Mouse (Mus musculus) left cerebral cortex, postnatal 14 days (tissue): Measurements from ENCODE around the gene Ppt2. TPM values are rescaled to one million over a fixed set of nuclear protein-coding genes. Genes with fewer than 3 reads are reported as not detected.

Experiments
- DNase-seq, 2 experiments: peaks; one replicate each; pipeline ENCODE4 v3.0.0; 2021 to 2022; ENCODE audit warnings: low spot score in 2 of 2, mixed read lengths in 1 of 2
- intact Hi-C: fragments of 180-260 bp; cut with DNase I; formaldehyde crosslinking; loops from one replicate; pipeline ENCODE4 v1.15.1; 2025
- total RNA-seq, 2 experiments: library from RNA; stranded (reverse); gene quantifications; 2 replicates each; pipeline ENCODE4 v1.2.3; 2021

Gene Ppt2
- total RNA-seq, 2 experiments from 2014 or later, result 39.3 to 45.7 TPM

DNA sequence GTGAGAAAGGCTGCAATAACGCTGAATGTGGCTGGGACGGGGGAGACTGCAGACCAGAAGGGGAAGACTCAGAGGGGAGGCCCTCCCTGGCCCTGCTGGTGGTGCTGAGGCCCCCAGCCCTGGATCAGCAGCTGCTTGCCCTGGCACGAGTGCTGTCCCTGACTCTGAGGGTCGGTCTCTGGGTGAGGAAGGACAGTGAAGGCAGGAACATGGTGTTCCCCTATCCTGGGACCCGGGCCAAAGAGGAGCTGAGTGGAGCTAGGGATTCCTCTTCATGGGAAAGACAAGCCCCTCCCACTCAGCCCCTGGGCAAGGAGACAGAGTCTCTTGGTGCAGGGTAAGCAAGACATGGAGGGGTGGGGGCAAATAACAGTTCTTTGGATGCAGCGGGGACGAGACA, 44.9 kb downstream of the Ppt2 start:
- intact Hi-C loops, result no loop called here
- DNase-seq, result no peak

DNA sequence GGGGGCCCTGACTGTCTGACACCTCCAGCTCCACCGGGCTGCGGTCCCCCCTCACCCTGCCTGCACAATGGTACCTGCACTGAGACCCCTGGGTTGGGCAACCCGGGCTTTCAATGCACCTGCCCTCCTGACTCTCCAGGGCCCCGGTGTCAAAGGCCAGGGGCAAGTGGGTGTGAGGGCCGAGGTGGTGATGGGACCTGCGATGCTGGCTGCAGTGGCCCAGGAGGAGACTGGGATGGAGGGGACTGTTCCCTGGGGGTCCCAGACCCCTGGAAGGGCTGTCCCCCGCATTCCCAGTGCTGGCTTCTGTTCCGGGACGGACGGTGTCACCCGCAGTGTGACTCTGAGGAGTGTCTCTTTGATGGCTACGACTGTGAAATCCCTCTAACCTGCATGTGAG, 45.8 kb downstream of the Ppt2 start:
- DNase-seq, result no peak
- intact Hi-C loops, result no loop called here

DNA sequence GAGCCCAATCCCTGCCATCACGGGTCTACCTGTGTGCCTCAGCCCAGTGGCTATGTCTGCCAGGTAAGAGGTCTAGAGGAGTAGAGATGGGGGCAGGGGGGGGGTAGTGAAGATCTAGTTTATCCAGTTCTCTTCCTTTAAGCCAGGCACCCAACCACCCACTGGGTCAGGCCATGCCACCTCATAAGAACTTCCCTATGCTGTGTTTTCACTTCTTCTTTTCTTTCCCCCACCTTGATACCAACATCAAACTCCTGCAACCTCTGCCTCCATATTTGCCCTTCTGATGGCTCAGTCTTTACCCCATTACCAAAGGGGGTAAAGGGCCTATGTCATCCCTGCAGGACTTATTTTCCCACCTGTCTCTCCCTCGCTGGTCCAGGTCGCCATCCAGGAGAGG, 50.2 kb downstream of the Ppt2 start:
- intact Hi-C loops, result no loop called here
- no peak for DNase-seq

DNA sequence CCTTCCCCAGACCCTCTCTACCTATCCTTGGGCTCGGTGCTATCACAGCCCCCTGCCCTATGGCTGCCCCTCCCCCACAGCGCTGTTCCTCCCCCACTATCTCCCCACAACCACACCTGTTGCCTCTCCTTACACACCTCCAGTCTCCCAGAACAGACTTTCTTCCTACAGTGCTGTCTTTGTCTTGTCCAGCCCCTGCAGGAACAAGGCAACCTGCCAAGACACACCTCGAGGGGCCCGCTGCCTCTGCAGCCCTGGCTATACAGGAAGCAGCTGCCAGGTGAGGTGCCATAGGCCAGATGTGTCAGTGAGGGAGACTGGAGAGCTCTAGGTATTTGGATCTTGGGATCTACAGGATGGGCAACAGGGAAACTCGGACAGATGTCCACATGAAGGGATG, 51.7 kb downstream of the Ppt2 start:
- DNase-seq, result no peak
- intact Hi-C loops, result no loop called here

DNA sequence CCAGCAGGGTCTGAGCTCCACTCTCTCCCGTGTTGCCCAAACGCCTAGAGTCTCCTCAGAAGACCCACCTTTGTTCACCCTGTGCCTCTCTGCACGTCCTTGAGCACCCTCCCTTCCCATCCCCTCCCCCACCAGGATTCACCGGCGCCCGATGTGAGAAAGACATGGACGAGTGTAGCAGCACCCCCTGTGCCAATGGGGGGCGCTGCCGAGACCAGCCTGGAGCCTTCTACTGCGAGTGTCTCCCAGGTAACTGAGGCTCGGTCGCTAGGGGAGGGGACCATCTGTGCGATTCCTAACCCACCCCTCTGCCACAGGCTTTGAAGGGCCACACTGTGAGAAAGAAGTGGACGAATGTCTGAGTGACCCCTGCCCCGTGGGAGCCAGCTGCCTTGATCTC, 55.9 kb downstream of the Ppt2 start:
- DNase-seq, result no peak
- intact Hi-C loops, result no loop called here

DNA sequence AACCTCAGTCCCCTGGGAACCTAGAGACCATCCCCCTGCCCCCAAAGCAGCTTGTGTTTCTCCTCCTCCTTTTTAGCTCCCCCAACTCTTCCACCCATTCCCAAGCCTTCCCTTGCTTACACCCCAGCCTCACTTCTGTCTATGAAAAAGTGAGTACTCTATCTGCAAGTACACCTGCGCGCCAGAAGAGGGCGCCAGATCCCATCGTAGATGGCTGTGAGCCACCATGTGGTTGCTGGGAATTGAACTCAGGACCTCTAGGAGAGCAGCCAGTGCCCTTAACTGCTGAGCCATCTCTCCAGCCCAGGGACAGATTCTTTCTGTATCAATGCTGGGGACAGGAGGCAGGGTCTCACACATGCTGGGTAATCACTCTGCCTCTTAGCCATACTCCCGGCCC, 56.4 kb downstream of the Ppt2 start:
- DNase-seq, result no peak
- intact Hi-C loops, result no loop called here

DNA sequence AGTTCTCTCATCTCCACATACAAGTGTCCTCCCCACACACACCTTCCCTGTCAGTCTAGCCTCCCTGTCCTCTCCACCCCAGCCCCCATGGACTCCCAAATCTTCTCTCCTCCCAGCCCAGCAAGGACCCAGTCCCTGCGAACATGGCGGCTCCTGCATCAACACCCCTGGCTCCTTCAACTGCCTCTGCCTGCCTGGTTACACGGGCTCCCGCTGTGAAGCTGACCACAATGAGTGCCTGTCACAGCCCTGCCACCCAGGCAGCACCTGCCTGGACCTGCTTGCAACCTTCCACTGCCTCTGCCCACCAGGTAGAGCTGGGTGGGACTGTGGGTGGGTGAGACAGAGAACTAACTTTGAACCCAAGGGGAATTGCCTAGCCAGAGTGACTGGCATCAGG, 58.4 kb downstream of the Ppt2 start:
- no peak for DNase-seq
- intact Hi-C loops, result no loop called here

DNA sequence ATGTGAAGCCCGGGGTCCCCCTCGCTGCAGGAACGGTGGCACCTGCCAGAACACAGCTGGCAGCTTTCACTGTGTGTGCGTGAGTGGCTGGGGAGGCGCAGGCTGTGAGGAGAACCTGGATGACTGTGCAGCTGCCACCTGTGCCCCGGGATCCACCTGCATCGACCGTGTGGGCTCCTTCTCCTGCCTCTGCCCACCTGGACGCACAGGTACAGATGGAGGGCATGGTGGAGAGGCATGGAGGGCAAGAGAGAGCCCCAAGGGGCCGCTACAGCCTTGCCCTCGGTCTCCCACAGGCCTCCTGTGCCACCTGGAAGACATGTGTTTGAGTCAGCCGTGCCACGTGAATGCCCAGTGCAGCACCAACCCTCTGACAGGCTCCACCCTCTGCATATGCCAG, 59.9 kb downstream of the Ppt2 start:
- no peak for DNase-seq
- intact Hi-C loops, result no loop called here

DNA sequence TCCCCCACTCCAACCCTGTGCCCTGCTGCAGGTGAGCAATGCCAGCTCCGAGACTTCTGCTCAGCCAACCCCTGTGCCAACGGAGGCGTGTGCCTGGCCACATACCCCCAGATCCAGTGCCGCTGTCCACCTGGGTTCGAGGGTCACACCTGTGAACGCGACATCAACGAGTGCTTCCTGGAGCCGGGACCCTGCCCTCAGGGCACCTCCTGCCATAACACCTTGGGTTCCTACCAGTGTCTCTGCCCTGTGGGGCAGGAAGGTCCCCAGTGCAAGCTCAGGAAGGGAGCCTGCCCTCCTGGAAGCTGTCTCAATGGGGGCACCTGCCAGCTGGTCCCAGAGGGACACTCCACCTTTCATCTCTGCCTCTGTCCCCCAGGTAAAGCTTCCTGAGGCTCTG, 61.0 kb downstream of the Ppt2 start:
- intact Hi-C loops, result no loop called here

More for the DNA sequence above, 61.0 kb downstream of the Ppt2 start:
- DNase-seq, result no peak

Other genes with a start within 250 kb of the Ppt2 start
- 1 to 10 TPM; 4.9 to 5.6 TPM for gene BC051142, start 229.7 kb downstream of the Ppt2 start, total RNA-seq
- not detected for gene Btnl4, start 151.2 kb downstream of the Ppt2 start, total RNA-seq
- gene Btnl6, start 111.2 kb downstream of the Ppt2 start, total RNA-seq, result not detected
- gene Notch4, start 64.2 kb downstream of the Ppt2 start, total RNA-seq, result 10 to 100 TPM; 10.0 to 10.9 TPM
- gene Gpsm3, start 38.7 kb downstream of the Ppt2 start, total RNA-seq, result 1 to 10 TPM; 3.2 to 3.4 TPM
- gene Pbx2, start 37.2 kb downstream of the Ppt2 start, total RNA-seq, result 10 to 100 TPM; 45.9 to 48.8 TPM
- gene Ager, start 30.6 kb downstream of the Ppt2 start, total RNA-seq, result 1 to 10 TPM in 1 of 2 experiments, under 1 TPM in 1; 0.87 to 1.2 TPM
- 10 to 100 TPM; 83.2 to 90.9 TPM for gene Rnf5, start 24.8 kb downstream of the Ppt2 start, total RNA-seq
- gene Agpat1, start 24.2 kb downstream of the Ppt2 start, total RNA-seq, result 100 to 1,000 TPM; 175 to 180 TPM
- gene Egfl8, start 12.5 kb downstream of the Ppt2 start, total RNA-seq, result 1 to 10 TPM; 3.5 to 4.1 TPM
- 100 to 1,000 TPM; 195 to 228 TPM for gene Prrt1, start 1.0 kb upstream of the Ppt2 start, total RNA-seq
- gene Fkbpl, start 16.3 kb upstream of the Ppt2 start, total RNA-seq, result 10 to 100 TPM; 16.1 to 16.7 TPM
- 10 to 100 TPM; 76.4 to 80.3 TPM for gene Atf6b, start 18.6 kb upstream of the Ppt2 start, total RNA-seq
- 1 to 10 TPM; 1.5 to 1.8 TPM for gene Tnxb, start 42.0 kb upstream of the Ppt2 start, total RNA-seq
- 1 to 10 TPM; 5.2 to 8.0 TPM for gene C4b, start 115.4 kb upstream of the Ppt2 start, total RNA-seq
- gene Cyp21a1, start 176.1 kb upstream of the Ppt2 start, total RNA-seq, result not detected
- 10 to 100 TPM; 58.2 to 59.3 TPM for gene Stk19, start 208.4 kb upstream of the Ppt2 start, total RNA-seq
- 10 to 100 TPM; 33.5 to 35.8 TPM for gene Dxo, start 208.5 kb upstream of the Ppt2 start, total RNA-seq
- gene Skiv2l, start 221.7 kb upstream of the Ppt2 start, total RNA-seq, result 10 to 100 TPM; 68.5 to 73.1 TPM
- gene Nelfe, start 221.9 kb upstream of the Ppt2 start, total RNA-seq, result 10 to 100 TPM; 29.1 to 30.5 TPM
- gene Cfb, start 234.0 kb upstream of the Ppt2 start, total RNA-seq, result under 1 TPM in 1 of 2 experiments, not detected in 1; 0.20 TPM